Mouse (Mus musculus): ENCODE data around the gene Styk1.

The Styk1 gene

GRCm38 (mm10) chr6:131369866-131370616, 16.6 kb upstream of the Styk1 start:
- in situ Hi-C loops (cut with MboI, MseI): no loop called here

- in situ Hi-C loops (cut with MboI, MseI): no loop called here
These were observed 13.7 kb upstream of the Styk1 start for GRCm38 (mm10) chr6:131367101-131367500.

GRCm38 (mm10) chr6:131364353-131364752, 11.0 kb upstream of the Styk1 start:
- in situ Hi-C loops (cut with MboI, MseI): no loop called here

DNA sequence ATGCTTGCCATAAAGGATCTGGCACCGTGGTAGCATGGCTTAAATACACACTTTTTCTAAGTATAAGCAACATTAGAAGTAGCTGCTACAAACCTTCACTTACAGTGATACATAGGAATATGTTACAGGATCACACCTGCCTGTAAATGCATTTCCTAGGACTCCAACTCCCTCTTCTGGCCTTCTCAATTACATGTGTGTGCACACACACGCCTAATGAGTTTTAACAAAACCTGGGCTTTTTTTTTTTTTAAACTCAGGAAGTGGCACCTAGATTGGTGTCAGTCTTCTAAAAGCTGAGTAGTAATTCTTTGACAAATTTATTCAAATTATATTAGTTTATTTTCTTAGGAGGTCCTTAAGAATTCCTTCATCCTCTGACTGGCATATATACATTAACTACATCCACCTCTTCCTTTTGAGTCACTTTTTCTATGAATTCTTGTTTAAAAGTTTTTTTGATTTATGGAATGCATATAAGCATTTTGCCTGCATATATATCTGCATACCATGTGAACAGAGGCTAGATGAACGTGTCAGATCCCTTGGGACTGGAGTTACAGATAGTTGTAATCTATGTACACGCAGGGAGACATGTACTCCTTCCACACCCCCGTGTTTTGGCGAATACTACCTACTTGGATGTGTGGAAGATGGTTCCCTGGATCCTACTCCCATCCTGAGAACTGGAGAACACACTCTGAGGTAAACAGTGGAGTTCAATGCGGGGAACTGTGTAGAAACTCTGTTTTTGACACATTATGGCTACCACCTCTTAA, 9.8 kb upstream of the Styk1 start:
- in situ Hi-C loops (cut with MboI, MseI): no loop called here

DNA sequence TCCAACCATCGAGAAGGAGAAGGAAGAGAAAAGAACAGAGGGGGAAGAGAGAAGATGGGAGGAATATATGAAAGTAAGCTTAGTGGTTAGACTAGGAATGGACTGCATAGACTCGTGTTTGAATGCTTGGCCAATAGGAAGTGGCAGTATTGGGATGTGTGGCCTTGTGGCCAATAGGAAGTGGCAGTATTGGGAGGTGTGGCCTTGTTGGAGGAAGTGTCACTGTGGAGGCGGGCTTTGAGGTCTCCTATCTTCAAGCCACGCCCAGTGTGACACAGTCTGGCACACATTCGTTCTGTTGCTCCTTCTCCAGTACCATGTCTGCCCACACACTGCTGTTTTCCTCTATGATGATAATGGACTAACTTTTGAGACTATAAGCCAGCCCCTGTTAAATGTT, 7.3 kb upstream of the Styk1 start:
- in situ Hi-C loops (cut with MboI, MseI): no loop called here

DNA sequence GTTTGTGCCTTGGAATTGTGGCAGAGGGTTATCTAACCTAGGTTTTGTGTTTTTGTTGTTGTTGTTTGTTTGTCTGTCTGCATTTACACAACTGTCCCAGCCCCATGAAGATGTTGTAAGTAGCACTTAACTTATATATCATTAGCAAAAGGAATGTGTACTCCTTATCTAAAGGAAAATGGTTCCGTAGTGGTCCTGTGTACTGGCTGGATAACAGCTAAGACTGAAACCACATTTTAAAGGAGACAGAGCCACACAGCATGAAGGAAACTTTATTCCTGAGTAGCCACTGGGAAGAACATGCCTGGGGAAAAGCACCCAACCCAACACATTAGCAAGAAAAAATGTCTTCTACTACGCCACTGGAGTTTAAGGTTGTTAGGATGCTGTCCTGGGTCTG, 6.1 kb upstream of the Styk1 start:
- in situ Hi-C loops (cut with MboI, MseI): loop anchor here in 1 of 2 experiments (5.0 kb wide), 1 partner anchor 72 kb away; no protein-coding TSS in a partner anchor

DNA sequence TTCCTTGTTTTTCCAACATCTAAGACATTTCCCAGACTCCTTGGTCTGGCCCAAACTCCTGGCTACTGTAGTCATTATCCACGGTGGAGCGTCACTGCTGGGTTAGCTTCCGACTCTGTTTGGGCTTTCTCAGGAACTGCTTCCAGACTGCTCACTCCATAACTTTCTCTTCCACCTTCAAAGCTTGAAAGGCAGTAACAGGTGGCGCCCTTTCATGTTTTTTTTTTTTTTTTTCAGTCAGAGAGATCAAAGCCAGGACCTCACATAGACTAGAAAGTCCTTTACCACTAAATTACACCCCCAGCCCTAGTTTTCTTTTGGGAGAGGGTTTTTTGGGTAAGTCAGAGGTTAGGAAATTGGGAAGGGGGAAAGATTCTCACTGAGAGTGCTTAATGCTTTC, 1.5 kb upstream of the Styk1 start:
- in situ Hi-C loops (cut with MboI, MseI): loop anchor here in 1 of 2 experiments (5.0 kb wide), 1 partner anchor 68 kb away; no protein-coding TSS in a partner anchor

DNA sequence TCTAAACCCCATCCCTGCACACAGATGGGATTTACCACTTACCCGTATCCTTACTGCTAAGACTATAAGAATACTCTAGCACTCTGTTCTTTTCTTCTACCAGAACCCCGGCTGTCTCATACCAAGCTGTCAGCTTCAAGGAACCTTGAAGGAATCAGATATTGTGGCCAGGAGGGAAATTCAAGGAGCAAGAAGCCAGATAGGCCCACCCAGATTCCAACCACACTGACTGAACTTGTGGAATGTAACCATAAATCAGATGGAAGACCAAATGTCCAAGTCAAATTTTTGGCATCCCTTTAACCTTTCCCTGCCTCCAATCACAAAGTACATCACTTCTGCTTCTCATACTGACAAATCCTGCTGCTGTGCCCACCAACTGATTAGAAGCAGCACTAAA, 6.4 kb downstream of the Styk1 start:
- in situ Hi-C loops (cut with MboI, MseI): no loop called here

- in situ Hi-C loops (cut with MboI, MseI): no loop called here
These were observed 9.1 kb downstream of the Styk1 start for GRCm38 (mm10) chr6:131344346-131344745.

DNA sequence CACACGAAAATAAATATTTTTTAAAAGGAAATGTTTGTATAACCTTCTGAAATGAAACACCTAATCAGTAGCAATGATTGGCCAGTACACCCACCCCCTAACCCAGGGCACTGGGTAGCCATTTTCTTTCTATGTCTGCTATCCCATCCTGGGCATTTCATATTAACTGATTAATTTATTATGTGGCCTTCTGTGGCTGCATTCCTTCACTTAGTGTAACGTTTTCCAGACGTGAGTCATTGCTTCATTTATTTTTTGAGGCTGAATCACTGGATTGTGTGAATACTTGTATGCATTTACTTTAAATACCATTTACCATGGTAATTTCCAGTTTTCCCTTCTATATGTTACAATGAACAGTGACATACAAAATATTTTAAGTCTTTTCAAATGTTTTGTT, 13.3 kb downstream of the Styk1 start:
- in situ Hi-C loops (cut with MboI, MseI): no loop called here

- in situ Hi-C loops (cut with MboI, MseI): no loop called here
These were observed 14.1 kb downstream of the Styk1 start for GRCm38 (mm10) chr6:131339309-131339708.

GRCm38 (mm10) chr6:131338787-131339186, 14.6 kb downstream of the Styk1 start:
- in situ Hi-C loops (cut with MboI, MseI): no loop called here

DNA sequence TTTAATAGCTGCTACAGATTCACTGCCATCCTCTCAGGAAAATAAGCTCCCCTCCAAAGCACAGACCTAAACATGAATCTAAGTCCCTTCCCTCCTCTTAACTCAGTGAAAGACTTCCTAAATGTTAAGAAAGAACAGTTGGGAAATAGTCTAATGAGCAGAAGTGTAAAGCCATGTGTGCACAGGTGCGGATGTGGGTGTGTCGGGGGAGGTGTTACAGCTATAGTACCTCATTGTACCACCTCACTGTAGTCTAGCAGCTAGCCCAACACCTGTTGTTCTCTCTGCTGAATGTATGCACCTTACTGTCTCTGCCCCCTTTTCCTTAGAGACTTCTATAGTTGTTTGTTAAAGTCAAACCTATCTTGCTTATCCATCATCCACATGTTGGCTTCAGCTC, 26.3 kb downstream of the Styk1 start:
- in situ Hi-C loops (cut with MboI, MseI): no loop called here

GRCm38 (mm10) chr6:131321854-131322639, 31.4 kb downstream of the Styk1 start:
- in situ Hi-C loops (cut with MboI, MseI): no loop called here

GRCm38 (mm10) chr6:131316155-131317101, 37.0 kb downstream of the Styk1 start:
- in situ Hi-C loops (cut with MboI, MseI): no loop called here

- in situ Hi-C loops (cut with MboI, MseI): loop anchor here in 1 of 2 experiments (10.0 kb wide), 1 partner anchor 1253 kb away; no protein-coding TSS in a partner anchor
These were observed 45.4 kb downstream of the Styk1 start for GRCm38 (mm10) chr6:131308031-131308430.

DNA sequence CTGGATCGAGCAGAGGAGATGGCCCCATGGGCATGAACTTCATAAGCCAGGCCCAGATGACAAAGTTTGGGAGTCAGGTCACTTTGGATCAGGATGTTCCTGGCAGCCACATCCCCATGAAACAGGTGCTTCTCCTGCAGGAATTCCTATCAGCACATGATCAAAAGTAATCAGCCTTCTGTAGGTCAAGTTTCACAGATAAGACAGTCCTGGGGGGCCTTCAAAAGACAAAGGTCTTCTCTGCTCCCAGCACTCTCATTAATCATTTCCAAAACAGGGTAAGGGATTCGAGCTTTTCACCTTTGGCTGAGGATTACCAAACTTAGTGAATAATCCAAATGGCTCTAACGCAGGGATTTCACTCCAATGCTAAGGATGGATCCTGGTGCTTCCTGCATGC, 48.6 kb downstream of the Styk1 start:
- in situ Hi-C loops (cut with MboI, MseI): loop anchor here in 1 of 2 experiments (10.0 kb wide), 1 partner anchor 1250 kb away; no protein-coding TSS in a partner anchor

DNA sequence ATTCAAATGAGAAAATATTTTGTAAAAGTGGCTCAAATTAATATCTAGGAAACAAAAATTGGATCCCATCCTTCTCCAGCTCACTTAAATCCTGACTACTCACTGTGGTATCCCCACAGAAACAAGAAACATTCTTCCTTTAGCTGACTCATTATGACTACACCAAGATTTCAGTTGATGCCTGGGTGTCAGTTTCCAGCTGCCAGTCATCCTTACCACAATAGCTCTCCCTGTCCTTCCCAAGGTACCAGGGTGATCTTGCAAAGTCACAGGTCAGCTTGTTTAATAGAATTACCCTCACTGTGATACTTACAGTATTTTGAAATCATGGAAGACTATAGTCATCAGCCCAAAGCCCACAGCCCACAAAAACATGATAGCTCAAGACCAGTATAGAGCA, 54.9 kb downstream of the Styk1 start:
- in situ Hi-C loops (cut with MboI, MseI): loop anchor here in 1 of 2 experiments (25.0 kb wide), 1 partner anchor 1736 kb away; no protein-coding TSS in a partner anchor

DNA sequence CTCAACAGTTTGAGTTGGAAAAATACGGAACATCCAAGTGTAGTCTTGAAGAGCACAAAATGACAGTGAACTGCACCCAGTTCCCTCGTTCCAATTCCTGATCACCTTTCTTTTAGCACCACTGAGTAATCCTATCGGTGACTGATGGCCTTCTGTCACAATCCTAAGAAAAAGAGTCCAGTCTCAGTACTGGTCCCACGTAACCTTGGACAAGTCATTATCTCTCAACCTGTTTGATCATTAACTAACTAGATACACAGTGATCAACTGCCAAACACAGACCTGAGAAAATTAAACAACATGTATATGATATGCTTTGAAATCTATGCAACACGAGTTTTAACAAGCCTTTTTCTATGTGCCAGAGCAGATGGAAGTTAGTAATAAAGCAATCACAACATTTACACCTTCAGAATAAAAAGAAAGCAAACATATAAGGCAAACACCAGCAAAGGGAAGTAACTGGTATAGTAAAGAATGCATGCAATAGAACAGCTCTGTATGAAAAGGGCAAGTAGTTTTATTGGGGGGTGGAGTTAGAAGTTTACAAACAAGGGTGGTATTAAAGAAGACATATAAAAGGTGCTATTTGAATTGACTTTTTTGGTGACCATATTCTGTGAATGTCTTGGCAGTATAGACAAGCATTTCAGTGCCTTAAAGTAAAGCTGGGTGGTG, 58.8 kb downstream of the Styk1 start:
- in situ Hi-C loops (cut with MboI, MseI): loop anchor here in 1 of 2 experiments (25.0 kb wide), 1 partner anchor 1732 kb away; no protein-coding TSS in a partner anchor

- in situ Hi-C loops (cut with MboI, MseI): loop anchor here in 1 of 2 experiments (25.0 kb wide), 1 partner anchor 1732 kb away; no protein-coding TSS in a partner anchor
These were observed 59.5 kb downstream of the Styk1 start for GRCm38 (mm10) chr6:131293916-131294315.

Measured in T-helper 17 cell (primary cell).